Mouse (Mus musculus) layer of hippocampus, adult 9-11 months (tissue): ENCODE measurements at regions not wholly inside any gene's neighbourhood (a gene's known extent, or its start where the extent isn't known, plus 50 kb on each side); places are given as distances from the start of the nearest gene placed in this dataset.
"Not testable (repeated sequence)": the region's sequence is repeated elsewhere in the genome, so short reads cannot be mapped to it uniquely, and the experiment has no call there.

Experiments used
- DNase-seq: peaks from one replicate; pipeline ENCODE4 v3.0.0; 2022

GRCm38 (mm10) chr1:59403831-59404547 is 78.2 kb upstream of the Fzd7 start:
- DNase-seq = no peak

- DNase-seq = peak; percentile 21
These were observed 76.9 kb upstream of the Fzd7 start for GRCm38 (mm10) chr1:59405370-59405769.

- no peak for DNase-seq
These were observed 75.4 kb upstream of the Fzd7 start for GRCm38 (mm10) chr1:59406741-59407306.

- peak; percentile 20 for DNase-seq
These were observed 72.6 kb upstream of the Fzd7 start for GRCm38 (mm10) chr1:59409585-59410160.

- no peak for DNase-seq
These were observed 69.0 kb upstream of the Fzd7 start for GRCm38 (mm10) chr1:59413264-59413663.

- DNase-seq = no peak
These were observed 67.6 kb upstream of the Fzd7 start for GRCm38 (mm10) chr1:59414401-59415210.

GRCm38 (mm10) chr1:59415733-59416312 is 66.4 kb upstream of the Fzd7 start:
- no peak for DNase-seq

GRCm38 (mm10) chr1:59417317-59417716 is 64.9 kb upstream of the Fzd7 start:
- DNase-seq = no peak

- no peak for DNase-seq
These were observed 64.3 kb upstream of the Fzd7 start for GRCm38 (mm10) chr1:59417962-59418361.

GRCm38 (mm10) chr1:59418748-59419147 is 63.5 kb upstream of the Fzd7 start:
- DNase-seq = no peak

GRCm38 (mm10) chr1:59422981-59423941 is 59.0 kb upstream of the Fzd7 start:
- DNase-seq = no peak

- not testable (repeated sequence) for DNase-seq
These were observed 56.5 kb upstream of the Fzd7 start for GRCm38 (mm10) chr1:59425771-59426170.

- no peak for DNase-seq
These were observed 55.6 kb upstream of the Fzd7 start for GRCm38 (mm10) chr1:59426346-59427203.

GRCm38 (mm10) chr1:59427204-59427557 is 55.0 kb upstream of the Fzd7 start:
- DNase-seq = no peak

GRCm38 (mm10) chr1:59429289-59429688 is 52.9 kb upstream of the Fzd7 start:
- no peak for DNase-seq

GRCm38 (mm10) chr1:59430234-59430633 is 52.0 kb upstream of the Fzd7 start:
- no peak for DNase-seq

GRCm38 (mm10) chr1:59430886-59431486 is 51.2 kb upstream of the Fzd7 start:
- DNase-seq = no peak
